Mouse (Mus musculus) neutrophil, adult 5-6 weeks (primary cell): ENCODE measurements around the gene Slc43a3. TPM values are rescaled to one million over a fixed set of nuclear protein-coding genes. Genes with fewer than 3 reads are reported as not detected.

Experiments
- ATAC-seq: fragments of 151-379, 151-347 bp; 2 replicates; pipeline ENCODE4 v1.8.0; 2017; ENCODE audit warnings: mild to moderate bottlenecking, moderate TSS enrichment; ENCODE audit not compliant: insufficient number of reproducible peaks, poor library complexity, low FRiP score, severe bottlenecking; ENCODE audit errors: extremely low read depth
- total RNA-seq: library from RNA; stranded (forward); fragments of 200-1000 nt; gene quantifications from 2 replicates; pipeline ENCODE4 v1.2.3, GENCODE M21; 2017

The Slc43a3 gene
- total RNA-seq, 1 experiment from 2014 or later, result 2.7 TPM

DNA sequence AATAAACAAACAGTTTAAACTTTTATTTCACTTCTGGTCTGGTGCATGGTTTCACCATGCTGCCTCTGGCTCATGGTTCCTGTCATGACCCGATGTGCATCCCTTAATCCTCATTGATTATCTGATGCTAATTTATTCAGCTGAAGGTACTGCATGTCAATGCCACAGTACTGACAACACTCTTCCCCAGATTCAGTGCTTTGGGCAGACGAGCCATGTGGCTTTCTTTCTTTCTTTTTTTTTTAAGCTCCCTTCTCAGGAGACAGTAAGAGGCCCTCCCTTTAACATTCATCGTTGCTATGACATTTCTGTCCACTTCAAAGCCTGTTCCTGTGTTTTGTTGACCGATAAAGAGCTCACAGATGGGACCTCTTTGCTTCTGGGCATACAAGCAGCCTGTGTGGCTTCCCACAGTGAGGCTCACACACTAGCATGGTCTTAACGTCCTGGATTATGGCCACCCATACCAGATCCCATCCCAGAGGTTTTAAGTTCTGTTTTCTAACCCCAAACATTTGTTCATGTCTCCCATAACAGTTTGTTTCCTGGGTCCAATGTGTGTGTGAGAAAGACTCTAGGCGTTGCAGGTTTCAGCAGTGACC is 26.6 kb downstream of the Slc43a3 start:
- no peak for ATAC-seq

DNA sequence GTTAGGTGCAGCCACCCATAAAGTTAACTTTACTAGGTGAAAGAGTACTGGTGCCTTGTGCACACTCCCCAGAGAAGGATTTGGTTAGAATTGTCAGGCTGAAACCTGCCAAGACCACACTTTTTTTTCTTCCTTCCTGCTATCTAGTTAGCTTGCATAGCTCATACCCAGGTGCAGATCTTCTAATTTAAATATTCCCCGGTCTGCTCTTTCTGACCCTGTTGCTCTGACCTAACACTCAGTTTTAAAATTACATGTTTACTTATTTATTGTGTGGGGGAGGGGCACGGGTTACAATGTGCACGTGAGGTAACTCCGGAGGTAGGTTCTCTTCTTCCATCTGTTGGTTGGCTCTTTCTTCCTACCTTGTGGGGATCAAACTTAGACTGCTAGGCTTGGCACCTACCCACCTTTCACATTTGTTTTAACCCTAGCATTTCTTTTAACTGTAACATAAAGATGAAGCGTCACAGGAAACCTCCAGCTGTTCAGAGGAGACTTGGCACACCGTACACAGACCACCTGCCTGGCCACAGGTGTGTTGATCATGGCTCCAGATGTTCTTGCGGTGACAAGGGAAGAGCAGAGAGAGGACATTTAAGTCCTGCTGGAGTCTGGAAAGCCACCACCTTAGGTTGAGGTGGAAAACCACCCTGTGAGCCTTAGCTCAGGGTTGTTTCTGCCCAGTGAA is 27.9 kb downstream of the Slc43a3 start:
- ATAC-seq, result peak; percentile 74

DNA sequence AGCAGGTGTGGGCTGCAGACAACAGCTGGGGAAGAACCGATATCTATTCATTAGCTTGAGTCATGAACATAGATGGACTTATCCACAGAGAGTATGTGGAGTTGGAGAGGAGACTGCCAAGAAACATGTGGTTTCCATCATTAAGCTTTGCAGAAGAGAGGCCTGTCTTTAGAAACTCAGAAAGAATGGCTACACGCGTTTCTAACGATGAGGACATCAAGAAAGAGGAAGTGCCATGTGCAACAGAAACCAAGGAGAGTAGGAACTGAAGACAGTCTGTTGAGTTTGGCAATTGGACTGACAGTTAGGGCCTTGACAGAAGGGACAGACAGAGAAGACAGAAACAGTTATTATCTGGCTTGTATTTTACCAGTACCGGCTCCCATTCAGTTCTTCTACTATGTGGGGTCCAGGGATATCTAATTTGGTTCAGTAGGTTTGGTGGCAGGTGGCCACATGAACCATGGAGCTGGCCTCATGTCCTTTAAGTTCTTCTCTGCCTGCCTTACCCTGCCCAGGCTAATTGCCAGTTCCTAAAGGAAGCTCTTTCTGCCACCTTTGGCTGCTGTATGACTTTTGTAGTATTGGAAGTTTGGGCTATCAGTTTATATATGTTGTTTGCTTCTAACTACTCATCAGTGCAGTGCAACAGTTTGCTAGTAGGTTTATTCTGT is 31.1 kb downstream of the Slc43a3 start:
- peak; percentile 75 for ATAC-seq

DNA sequence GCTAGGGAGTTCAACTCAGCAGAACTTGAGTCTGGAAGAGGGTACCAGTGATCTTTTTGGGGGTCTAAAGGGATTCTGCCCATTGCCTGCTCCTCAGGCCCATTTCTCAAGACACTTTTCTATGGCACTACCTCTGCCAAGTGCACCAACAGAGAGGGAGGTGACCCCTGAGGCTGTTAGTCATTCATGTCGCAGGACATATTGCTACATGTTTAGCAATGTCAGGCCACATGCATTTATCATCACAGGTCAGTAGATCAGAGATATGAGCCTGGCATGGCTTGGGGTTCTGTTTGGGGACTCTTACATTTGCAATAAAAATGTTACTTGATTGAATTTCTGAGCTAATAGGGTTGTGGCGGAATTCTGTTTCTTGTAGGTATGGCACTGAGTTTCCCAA is 39.2 kb downstream of the Slc43a3 start:
- ATAC-seq, result no peak

DNA sequence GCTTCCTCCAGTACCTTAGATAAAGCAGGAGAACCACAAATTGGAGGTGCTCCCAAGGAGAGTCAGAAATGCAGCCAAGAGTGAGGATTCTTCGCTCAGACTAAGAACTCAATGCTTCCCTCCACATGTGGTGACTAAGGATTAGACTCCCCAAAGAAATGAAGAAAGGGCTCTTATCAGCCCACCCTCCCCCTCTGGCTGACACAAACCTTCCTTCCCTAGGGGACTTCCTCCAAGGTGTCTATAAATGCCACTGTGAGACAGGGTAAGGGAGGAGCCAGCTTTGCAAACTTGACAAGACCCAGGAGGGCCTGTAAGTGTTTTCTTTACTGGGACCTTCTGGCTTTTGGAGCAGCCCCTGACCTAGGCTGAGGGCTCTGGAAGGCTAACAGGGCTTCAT is 43.8 kb downstream of the Slc43a3 start, which contains the start of gene Prg2:
Gene Prg2 (plus strand): TSS at position 274 of the 400 bp plus-strand sequence.
- ATAC-seq, result no peak

DNA sequence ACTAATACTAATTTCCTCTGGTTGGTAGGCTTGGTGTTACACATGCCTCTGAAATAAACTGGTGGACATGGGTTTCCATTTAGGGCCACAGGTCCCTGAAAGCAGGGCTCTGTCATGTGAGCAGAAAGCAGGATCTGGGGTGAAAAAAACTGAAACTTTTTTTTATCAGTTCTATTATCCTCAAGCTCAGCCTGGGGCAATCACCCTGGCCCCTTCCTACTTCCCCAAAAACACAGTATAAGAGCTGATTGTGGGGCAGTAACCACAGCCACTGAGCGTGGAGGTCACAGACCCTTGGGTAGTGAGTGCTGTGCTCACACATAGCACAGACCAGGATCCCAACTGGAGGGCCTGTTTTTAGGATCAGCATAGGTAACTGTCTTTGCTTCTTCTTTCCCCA is 51.6 kb downstream of the Slc43a3 start, which contains the start of gene Prg3:
Gene Prg3 (plus strand): TSS at position 286 of the 400 bp plus-strand sequence.
- peak; percentile 72; the same call in 1 of the 2 replicates for ATAC-seq

DNA sequence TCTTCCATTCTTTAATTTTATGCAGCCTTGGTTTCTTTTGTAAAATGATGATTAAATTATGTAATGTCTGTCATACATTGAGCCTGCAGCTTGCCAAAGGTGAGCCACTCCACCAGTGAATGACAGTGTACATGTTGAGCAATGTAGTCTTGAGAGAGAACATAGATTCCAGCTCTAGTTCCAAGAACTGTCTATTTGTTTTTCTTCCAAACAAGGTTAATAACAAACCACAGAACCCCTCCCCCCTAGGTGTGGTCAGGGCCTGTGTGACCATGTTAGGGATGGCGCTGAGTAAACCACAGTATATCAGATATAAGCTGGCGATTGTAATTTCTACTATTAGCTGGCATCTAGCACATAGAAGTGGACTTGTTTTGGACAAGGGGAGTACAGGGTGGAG is 60.0 kb downstream of the Slc43a3 start:
- no peak for ATAC-seq

DNA sequence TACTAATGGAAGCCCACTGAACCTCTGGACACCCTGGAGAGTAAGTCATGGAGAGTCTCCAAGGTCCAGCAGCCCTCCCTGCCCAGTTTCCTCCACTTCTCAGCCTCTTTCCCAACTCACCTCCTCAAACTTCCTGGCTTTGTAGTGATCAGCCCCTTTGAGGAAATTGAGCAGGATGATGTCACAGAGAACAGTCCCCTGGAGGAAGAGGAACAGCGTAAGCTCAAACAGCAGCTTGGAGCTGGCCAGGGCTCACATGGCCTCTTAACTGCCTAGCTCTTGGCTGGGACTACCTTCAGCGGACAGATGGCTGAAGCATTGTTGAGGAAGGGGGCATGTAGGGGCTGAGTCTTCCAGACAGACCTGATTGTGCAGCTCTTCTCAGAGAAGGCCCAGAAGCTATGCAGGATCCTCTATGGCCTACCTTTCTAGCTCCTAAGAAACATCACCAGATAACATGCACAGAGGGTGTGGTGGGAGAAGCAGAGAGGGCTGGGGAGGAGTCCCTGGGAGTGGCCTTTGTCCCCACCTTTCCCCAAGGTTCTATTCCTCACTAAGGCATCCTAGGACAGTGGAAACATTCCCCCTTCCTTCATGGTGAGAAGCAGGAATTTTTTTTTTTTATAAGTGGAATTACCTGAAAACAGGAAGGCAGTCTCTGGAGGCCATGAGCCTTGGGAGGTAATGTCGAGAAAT is 63.3 kb downstream of the Slc43a3 start:
- ATAC-seq, result no peak

DNA sequence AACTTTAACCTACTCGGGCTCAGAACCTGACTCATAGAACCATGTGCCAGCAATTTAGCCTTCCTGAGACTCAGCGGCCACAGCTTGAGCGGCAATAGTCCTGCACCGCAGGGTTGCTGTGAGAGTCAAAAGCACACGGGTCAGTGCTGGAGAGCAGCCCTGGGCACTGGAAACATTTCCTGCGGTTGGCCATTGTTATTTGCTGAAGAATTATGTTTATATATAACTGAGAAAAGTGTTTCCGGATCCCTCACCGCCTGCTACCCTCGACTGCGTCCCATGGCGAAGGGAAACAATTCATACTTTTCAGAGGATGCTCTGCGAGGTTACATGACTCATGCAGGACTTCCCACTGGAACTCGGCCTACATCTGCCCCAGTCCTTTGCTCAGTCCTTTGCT is 65.1 kb downstream of the Slc43a3 start:
- no peak for ATAC-seq

DNA sequence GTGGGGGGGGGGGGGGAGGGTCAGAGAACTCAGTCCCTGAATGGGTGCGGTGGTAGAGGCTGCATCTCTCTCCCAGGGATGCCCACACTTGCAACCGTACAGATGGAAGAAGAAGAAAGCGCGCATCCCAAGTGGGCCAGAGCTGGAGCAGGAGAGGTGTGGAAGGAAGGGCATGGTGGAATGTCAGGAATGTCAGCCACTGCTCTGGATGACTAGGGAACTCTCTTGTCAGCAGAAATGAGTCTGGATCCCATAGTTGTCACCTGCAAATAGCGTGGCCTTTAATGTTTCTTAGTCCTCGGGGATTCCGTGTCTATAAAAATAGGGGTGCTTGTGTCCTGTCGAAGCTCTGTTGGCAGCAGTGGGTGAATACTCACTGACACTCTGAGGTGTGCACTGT is 66.2 kb downstream of the Slc43a3 start:
- no peak for ATAC-seq

DNA sequence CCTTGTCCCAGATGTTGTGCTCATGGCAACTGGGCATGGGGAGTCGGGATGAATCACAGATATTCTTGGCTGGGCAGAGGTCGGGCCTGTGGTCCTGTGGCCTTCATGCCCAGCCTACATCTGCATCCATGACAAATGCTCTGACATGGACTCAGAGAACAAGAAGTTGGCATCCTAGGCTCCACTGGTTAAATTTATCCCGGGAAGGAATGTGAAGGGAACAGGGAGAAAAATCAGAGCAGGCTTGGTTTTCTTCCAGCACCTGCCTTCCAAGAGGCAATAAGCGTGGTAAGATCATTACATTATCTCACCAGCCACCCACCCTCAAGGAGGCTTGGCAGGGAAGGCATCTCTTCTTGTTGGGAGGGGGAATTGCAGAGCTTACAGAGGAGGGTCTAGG is 68.0 kb downstream of the Slc43a3 start:
- no peak for ATAC-seq

DNA sequence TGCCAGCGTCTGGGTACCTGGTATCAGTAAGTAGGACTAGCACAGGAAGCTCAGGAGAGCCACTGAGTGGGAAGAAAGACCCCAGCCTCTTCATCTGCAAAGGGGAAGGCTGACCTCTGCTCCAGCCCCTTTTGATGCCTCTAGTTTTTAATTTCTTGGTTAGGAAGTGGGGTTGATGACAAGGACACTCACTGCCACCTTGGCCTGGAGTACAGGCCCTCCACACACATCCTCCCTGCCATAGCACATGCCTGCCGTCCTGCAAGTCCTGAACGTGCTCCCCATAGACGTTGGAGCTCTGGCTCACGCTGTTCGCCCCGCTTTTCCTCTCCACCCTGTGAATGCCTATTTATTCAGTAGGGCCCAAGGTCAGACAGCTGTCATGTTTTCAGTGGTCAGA is 70.2 kb downstream of the Slc43a3 start:
- no peak for ATAC-seq

DNA sequence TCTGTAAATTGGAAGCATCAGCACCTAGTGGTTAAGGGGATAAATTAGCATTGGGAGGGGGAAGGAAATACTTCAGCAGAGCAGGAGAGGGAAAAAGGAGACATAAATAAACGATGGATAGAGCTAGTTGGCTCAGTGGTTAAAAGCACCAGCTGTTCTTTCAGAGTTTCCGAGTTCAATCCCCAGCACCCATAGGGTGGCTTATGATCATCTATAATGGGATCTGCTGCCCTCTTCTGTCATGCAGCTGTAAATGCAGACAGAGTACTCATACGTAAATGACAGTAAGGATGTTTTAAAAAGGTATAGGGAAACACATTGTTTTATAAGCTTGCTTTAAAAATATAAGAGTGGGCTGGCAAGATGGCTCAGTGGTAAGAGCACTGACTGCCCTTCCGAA is 71.3 kb downstream of the Slc43a3 start:
- peak; percentile 80; the same call in 1 of the 2 replicates for ATAC-seq

Other genes starting within 250 kb of the Slc43a3 start
- gene Zdhhc5, start 221.4 kb upstream of the Slc43a3 start, total RNA-seq, result 33.3 and 37.8 TPM in 2 replicates
- 41.6 and 50.2 TPM in 2 replicates for gene Clp1, start 209.2 kb upstream of the Slc43a3 start, total RNA-seq
- gene Ypel4, start 202.5 kb upstream of the Slc43a3 start, total RNA-seq, result 0.23 and 0.25 TPM in 2 replicates
- not detected in 2 replicates for gene Gm19426, start 192.9 kb upstream of the Slc43a3 start, total RNA-seq
- not detected in 2 replicates for gene Serping1, start 161.1 kb upstream of the Slc43a3 start, total RNA-seq
- 95.3 and 99.8 TPM in 2 replicates for gene Ube2l6, start 137.8 kb upstream of the Slc43a3 start, total RNA-seq
- not detected in 2 replicates for gene Smtnl1, start 113.9 kb upstream of the Slc43a3 start, total RNA-seq
- gene Timm10, start 109.6 kb upstream of the Slc43a3 start, total RNA-seq, result 10.0 and 10.3 TPM in 2 replicates
- gene Slc43a1, start 97.7 kb upstream of the Slc43a3 start, total RNA-seq, result 3.4 and 4.7 TPM in 2 replicates
- not detected in 2 replicates for gene Rtn4rl2, start 49.9 kb upstream of the Slc43a3 start, total RNA-seq
- 0.93 TPM in 1 of 2 replicates, not detected in the other for gene Prg2, start 43.9 kb downstream of the Slc43a3 start, total RNA-seq
- not detected in 2 replicates for gene Prg3, start 51.6 kb downstream of the Slc43a3 start, total RNA-seq
- gene Ssrp1, start 100.7 kb downstream of the Slc43a3 start, total RNA-seq, result 133 and 139 TPM in 2 replicates
- gene P2rx3, start 100.9 kb downstream of the Slc43a3 start, total RNA-seq, result not detected in 2 replicates
- gene Tnks1bp1, start 111.4 kb downstream of the Slc43a3 start, total RNA-seq, result 10.6 and 13.3 TPM in 2 replicates
- gene Aplnr, start 199.6 kb downstream of the Slc43a3 start, total RNA-seq, result 0.47 TPM in 1 of 2 replicates, not detected in the other